Mouse (Mus musculus) embryonic facial prominence, embryonic 15.5 days (tissue): ENCODE results near the gene Dot1l. TPM values are rescaled to one million over a fixed set of nuclear protein-coding genes. Genes with fewer than 3 reads are reported as not detected.

ENCODE experiments used
- ATAC-seq: fragments of 200-750 bp; cut with Nextera tagmentation; 2 replicates; pipeline ENCODE4 v1.8.0; 2017; ENCODE audit warnings: low read depth, moderate TSS enrichment; ENCODE audit not compliant: insufficient number of reproducible peaks, low FRiP score, low TSS enrichment
- H3K27ac ChIP-seq: fragments of 300-500 bp; sonication (generic); replicated peaks from 2 replicates; pipeline ENCODE4 v1.5.1; 2015; ENCODE audit warnings: mild to moderate bottlenecking, inconsistent platforms
- H3K27me3 ChIP-seq: fragments of 300-500 bp; sonication (generic); 2 replicates; pipeline ENCODE4 v1.6.1; 2015; ENCODE audit warnings: inconsistent platforms
- H3K36me3 ChIP-seq: fragments of 300-500 bp; sonication (generic); 2 replicates; pipeline ENCODE4 v1.6.1; 2015; ENCODE audit warnings: mild to moderate bottlenecking, inconsistent platforms
- H3K4me1 ChIP-seq: fragments of 300-500 bp; sonication (generic); 2 replicates; pipeline ENCODE4 v1.6.1; 2015; ENCODE audit warnings: inconsistent platforms
- H3K4me2 ChIP-seq: fragments of 300-500 bp; sonication (generic); replicated peaks from 2 replicates; pipeline ENCODE4 v1.6.1; 2015; ENCODE audit warnings: mild to moderate bottlenecking, inconsistent platforms
- H3K4me3 ChIP-seq: fragments of 300-500 bp; sonication (generic); replicated peaks from 2 replicates; pipeline ENCODE4 v1.5.1; 2015; ENCODE audit warnings: mild to moderate bottlenecking, inconsistent platforms
- H3K9ac ChIP-seq: fragments of 300-500 bp; sonication (generic); 2 replicates; pipeline ENCODE4 v1.6.1; 2015; ENCODE audit warnings: inconsistent platforms
- H3K9me3 ChIP-seq: fragments of 300-500 bp; sonication (generic); replicated peaks from 2 replicates; pipeline ENCODE4 v1.6.1; 2016; ENCODE audit warnings: inconsistent platforms
- WGBS: fragments of 180-500 bp; shearing (Covaris S2); methylation state at CpG from one replicate; pipeline ENCODE4 v1.1.7; 2015; 5-methylcytosine and 5-hydroxymethylcytosine counted together
- polyA plus RNA-seq: library from polyadenylated mRNA; unstranded; fragments of >200 nt; fragmentation: Nextera tagmentation; extraction: Ambion mirVana; gene quantifications from 2 replicates; pipeline ENCODE4 v1.2.1, GENCODE M21; 2015

Gene Dot1l
- polyA plus RNA-seq, 1 experiment from 2014 or later, result 21.7 TPM

DNA sequence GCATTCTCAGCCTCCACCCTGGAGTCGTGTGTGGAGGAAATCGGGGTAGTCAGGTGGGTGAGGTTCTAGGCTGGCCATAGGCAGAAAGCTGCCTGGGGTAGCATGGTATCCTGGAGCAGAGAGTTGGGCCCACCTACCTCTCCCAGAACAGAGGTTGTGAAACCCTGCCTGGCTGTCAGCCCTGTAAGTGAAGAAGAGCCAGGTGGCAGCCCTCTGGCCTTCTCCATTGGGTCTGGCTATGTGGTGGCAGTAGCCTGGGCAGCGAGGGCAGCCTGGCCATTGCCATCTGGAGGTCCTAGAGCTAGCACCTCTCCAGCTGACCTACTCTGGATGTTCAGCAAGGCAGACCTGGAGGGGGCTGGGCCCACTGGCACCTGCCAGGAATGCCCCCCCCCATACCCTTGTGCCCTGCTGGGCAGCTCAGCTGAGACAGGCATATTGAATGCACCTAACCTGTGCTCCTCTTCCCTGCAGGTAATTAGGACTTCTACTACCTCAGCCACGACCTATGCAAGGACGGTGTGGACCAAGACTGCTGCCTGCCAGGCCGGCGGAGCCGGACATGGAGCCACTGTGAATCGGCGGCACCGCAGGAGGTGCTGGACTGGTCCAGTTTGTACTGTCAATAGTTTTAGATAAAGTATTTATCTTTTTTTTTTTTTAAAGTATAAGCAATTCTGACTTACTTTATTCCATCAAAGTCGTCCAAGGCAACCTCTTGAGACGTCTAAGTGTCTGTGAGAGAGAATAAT lies 38.2 kb downstream of the Dot1l start:
- Histone ChIP-seq H3K9ac (no peak overlapping the region), H3K4me2 (no peak overlapping the region), H3K27me3 (no peaks in the 10 kb centered on the region), H3K4me3 (no peak overlapping the region), H3K27ac (no peak overlapping the region), H3K36me3 (peaks cover 82% of the 10 kb centered on the region), H3K4me1 (peaks cover 17% of the 10 kb centered on the region), H3K9me3 (no peaks in the 10 kb centered on the region)
- 86% methylated on average over 13 of the region's 13 CpGs for WGBS
- ATAC-seq, result no peak

DNA sequence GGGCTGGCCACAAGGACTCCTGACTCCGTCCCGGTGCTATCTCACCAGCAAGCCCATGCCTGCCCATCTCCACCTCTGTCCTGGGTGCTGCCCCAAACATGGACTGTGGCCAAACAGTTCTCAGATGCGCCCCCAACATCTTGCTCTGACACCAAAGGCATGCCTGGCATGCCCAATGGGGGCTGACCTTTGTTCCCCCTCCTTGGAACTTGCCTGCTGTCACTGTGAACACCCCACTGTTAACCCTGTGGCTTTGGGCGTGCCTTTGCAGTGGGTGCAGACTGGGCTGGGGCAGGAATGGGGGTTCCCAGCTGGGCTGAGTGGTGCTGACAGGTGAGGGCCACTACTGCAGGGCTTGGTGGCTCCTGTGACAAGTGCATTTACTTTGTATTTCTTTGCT lies 38.8 kb downstream of the Dot1l start:
- H3K4me2 ChIP-seq, result no peak overlapping the region
- ATAC-seq, result no peak
- 88% methylated on average over 4 of the region's 4 CpGs for WGBS
- H3K27me3 ChIP-seq, result no peaks in the 10 kb centered on the region
- H3K4me3 ChIP-seq, result no peak overlapping the region
- H3K36me3 ChIP-seq, result peaks cover 76% of the 10 kb centered on the region
- H3K4me1 ChIP-seq, result peaks cover 17% of the 10 kb centered on the region
- H3K9me3 ChIP-seq, result no peaks in the 10 kb centered on the region
- no peak overlapping the region for H3K27ac ChIP-seq
- no peak overlapping the region for H3K9ac ChIP-seq

DNA sequence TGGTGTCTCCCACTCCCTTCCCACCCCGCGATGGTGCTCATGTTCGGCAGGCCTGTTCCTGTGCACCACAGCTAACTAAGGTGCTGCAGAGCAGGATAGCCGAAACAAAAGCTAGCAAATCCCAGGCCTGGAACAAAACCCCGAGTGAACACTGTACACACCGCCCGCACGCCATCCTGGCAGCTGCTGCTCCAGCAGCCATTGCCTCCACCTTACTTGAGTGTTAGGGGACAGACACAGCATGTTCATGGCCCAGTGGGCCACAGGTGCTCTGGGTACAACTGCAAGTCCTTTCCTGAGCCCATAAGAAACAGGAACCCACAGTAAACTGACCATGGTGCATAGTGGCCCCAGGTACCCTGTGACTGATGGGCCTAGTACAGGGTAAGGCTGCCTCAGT lies 39.7 kb downstream of the Dot1l start:
- peaks cover 22% of the 10 kb centered on the region for H3K4me1 ChIP-seq
- H3K9me3 ChIP-seq, result no peaks in the 10 kb centered on the region
- WGBS, result 91% methylated on average over 8 of the region's 8 CpGs
- no peak for ATAC-seq
- H3K27ac ChIP-seq, result no peak overlapping the region
- no peaks in the 10 kb centered on the region for H3K27me3 ChIP-seq
- H3K36me3 ChIP-seq, result peaks cover 67% of the 10 kb centered on the region
- no peak overlapping the region for H3K4me3 ChIP-seq
- H3K9ac ChIP-seq, result no peak overlapping the region
- no peak overlapping the region for H3K4me2 ChIP-seq

DNA sequence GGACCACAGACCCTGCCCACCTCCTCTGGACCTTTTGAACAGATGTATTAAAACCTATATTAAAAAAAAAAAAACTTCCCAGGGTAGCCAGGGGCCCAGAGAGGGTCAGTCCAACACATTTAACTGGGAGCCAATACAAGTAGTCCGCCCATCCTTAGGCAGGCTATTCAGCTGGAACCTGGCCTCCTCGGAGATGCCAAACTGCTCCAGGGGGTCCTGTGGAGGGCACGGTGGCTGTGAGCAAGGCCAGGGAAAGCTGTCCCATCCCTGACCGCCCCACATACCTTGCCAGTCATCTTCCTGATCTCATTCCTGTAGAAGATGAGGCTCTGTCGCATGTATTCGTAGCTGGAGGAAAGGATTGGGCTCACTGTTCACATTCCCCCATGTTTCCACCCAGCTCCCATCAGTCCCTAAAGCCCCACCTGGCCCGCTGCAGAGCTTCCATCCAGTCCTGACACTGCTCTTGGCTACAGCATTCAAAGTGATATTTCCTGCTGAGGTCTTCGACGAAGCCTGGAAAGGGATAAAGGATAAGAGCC lies 41.4 kb downstream of the Dot1l start:
- Histone ChIP-seq H3K27me3 (no peaks in the 10 kb centered on the region), H3K4me3 (peak overlapping the region; percentile 94), H3K36me3 (peaks cover 56% of the 10 kb centered on the region), H3K9me3 (no peaks in the 10 kb centered on the region), H3K9ac (peak overlapping the region; percentile 86; the same call in 1 of the 2 replicates), H3K4me2 (peak overlapping the region; percentile 69), H3K27ac (no peak overlapping the region), H3K4me1 (peaks cover 33% of the 10 kb centered on the region)
- no peak for ATAC-seq
- 79% methylated on average over 9 of the region's 9 CpGs for WGBS

DNA sequence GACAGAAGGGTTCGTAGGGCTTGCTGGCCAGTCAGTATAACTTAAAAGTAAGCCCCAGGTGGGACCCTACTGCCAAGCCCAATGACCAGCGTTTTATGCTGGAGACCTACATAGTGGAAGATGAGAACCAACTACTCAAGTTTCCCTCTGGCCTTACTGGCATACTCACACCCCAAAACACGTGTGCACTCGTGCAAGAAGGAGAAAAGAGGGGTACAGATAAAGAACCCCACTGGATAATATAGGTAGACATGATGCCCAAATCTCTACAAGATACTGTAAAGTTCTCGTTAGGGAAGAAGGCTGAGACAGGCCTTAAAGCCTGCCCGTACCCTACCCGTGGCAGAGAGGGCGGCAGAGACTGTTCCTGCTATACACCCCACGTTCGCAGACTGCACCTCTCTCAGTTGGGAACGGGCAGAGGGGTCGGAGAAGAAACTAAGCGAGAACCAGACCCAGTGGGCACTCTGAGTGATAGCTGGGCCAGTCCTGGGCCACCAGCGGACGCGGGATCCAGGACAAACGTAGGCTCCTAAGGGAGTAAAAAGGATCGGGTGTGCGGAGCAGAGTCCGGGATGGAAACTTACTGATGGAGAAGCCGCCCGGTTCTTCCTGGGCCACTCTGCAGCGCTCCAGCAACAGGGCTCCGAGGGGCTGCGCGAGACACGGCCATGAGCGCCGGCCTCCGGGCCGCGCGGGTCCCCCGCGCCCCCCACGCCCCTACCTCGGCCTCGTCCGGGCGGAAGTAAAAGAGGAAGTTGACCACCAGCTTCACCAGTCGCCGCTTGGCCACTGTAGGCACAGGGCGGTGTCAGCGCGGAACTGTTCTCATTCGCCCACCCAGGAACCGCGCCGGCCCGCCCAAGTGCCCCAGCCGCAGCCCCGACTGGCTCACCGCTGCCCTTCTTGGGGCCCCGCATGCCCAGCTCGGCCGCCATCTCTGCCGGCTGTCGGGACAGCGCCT lies 42.5 kb downstream of the Dot1l start:
- ATAC-seq, result peak; percentile 46; the same call in 1 of the 2 replicates
- H3K9me3 ChIP-seq, result no peaks in the 10 kb centered on the region
- peak overlapping the region; percentile 86 for H3K9ac ChIP-seq
- H3K4me1 ChIP-seq, result peaks cover 33% of the 10 kb centered on the region
- WGBS, result 2% methylated on average over 59 of the region's 59 CpGs
- H3K4me3 ChIP-seq, result peak overlapping the region; percentile 94
- H3K27ac ChIP-seq, result peak overlapping the region; percentile 99
- peak overlapping the region; percentile 69 for H3K4me2 ChIP-seq
- H3K27me3 ChIP-seq, result no peaks in the 10 kb centered on the region
- H3K36me3 ChIP-seq, result peaks cover 56% of the 10 kb centered on the region

DNA sequence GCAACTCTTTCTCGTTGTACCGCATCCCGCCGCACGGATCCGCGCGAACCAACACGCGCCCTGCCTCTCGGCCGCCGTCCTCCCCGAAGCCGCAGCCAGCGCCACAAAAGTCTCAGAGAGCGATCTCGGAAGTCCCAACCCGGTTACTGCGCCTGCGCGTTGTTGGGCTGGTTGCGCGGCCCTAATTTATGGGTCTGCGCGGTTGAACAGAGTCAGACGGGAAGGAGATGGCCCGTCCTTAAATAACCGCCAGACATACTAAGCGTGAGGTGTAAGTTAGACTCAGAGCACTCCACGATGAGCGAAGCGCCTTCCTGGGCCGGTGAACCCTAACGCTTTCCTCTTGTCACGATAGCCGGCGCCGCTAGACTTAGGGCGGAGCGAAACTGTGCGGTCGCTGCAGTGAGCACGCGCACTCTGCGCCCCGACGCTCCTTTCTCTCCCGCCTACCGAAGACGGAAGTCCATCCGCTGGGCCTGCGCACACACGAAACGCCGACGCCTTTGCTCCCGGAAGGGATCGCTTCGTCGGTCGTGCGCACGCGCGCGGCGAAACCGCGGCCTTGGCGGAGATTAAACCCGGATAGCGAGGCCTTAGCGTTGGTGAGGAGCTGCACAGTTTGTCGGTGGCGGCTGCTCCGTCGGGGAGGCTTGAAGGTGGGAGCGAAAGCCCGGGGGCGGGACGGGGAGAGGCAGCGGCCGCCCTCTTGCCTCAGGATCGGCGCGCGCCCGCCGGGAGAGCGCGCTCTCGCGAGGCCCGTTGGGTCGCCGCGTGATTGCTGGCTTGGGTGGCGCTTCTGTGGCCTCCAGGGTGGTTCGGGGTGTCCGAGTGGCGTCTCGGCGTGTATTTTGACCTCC lies 43.4 kb downstream of the Dot1l start, which contains the start of the genes Sf3a2 and Plekhj1:
TSS of gene Sf3a2 (plus strand) at position 49 of the 857 bp plus-strand sequence.
TSS of gene Plekhj1 (minus strand) at position 477 of the 857 bp plus-strand sequence.
- peak within 1 kb of the TSS; percentile 99 for H3K27ac ChIP-seq
- H3K36me3 ChIP-seq, result peaks cover 56% of the 10 kb centered on the region
- H3K4me1 ChIP-seq, result peaks cover 33% of the 10 kb centered on the region
- peak; percentile 92 for ATAC-seq
- no peaks in the 10 kb centered on the region for H3K27me3 ChIP-seq
- under 1% methylated on average over 102 of the region's 104 CpGs for WGBS
- H3K4me2 ChIP-seq, result peak within 1 kb of the TSS; percentile 69
- H3K9me3 ChIP-seq, result no peaks in the 10 kb centered on the region
- H3K9ac ChIP-seq, result peak within 1 kb of the TSS; percentile 92
- H3K4me3 ChIP-seq, result peak within 1 kb of the TSS; percentile 94

DNA sequence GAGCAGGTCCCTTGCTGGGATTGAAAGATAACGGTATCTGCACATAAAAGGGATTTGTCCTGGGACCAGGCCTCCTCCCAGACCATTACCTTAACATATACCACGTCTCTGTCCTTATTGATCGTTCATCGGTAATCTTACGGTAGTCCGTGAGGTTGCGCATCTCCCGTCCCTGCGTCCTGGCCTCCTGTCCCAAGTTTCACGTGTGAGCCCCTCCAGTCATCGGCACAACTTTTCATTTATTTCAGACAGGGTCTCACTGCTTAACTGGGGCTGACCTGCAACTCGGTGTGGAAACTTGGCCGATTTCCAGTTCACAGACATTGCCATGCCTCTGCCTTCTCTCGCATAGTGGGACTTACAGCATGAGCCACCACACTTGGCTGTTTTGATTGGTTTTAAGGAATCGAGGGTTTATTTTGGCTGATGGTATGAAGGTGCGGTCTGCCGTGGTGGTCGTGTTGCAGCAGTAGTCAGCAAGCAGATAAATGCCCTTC lies 44.1 kb downstream of the Dot1l start:
- Histone ChIP-seq H3K4me2 (peak overlapping the region; percentile 69), H3K4me3 (peak overlapping the region; percentile 94), H3K36me3 (peaks cover 56% of the 10 kb centered on the region), H3K9ac (peak overlapping the region; percentile 92), H3K27ac (peak overlapping the region; percentile 99), H3K9me3 (no peaks in the 10 kb centered on the region), H3K4me1 (peaks cover 33% of the 10 kb centered on the region), H3K27me3 (no peaks in the 10 kb centered on the region)
- ATAC-seq, result no peak
- WGBS, result 2% methylated on average over 18 of the region's 18 CpGs

DNA sequence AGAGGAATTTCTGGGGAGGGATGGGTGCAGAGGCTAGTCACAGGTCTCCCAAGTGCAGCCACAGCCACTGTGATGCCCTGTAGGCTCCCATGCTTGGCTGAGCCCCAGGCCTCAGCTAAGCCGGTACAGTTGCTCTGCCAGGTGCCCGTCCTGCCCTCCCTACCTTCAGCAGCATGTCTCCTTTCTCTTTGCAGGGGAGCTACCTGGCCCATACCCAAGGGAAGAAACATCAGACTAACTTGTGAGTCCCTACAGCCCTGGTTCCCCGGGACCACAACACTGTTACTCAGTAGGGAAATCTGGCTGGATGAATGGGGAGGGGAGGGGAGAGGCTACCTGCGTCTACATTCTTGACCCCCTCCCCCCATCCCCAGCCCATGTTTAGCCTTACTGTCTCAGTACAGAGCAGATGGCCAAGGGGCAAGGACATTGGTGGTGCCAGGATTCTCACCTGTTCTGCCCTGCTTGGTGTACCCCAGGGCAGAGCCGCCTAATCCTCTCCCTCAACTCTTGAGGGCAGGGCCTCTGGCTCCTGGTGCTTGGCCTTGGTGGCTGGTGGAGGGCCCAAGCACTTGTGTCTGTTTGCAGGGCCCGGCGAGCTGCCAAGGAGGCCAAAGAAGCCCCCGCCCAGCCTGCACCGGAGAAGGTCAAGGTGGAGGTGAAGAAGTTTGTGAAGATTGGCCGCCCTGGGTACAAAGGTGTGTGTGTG lies 47.4 kb downstream of the Dot1l start:
- Histone ChIP-seq H3K4me2 (no peak overlapping the region), H3K27me3 (no peaks in the 10 kb centered on the region), H3K36me3 (peaks cover 45% of the 10 kb centered on the region), H3K4me1 (peaks cover 32% of the 10 kb centered on the region), H3K9ac (no peak overlapping the region), H3K27ac (no peak overlapping the region), H3K9me3 (no peaks in the 10 kb centered on the region), H3K4me3 (no peak overlapping the region)
- no peak for ATAC-seq
- WGBS, result 87% methylated on average over 10 of the region's 10 CpGs

DNA sequence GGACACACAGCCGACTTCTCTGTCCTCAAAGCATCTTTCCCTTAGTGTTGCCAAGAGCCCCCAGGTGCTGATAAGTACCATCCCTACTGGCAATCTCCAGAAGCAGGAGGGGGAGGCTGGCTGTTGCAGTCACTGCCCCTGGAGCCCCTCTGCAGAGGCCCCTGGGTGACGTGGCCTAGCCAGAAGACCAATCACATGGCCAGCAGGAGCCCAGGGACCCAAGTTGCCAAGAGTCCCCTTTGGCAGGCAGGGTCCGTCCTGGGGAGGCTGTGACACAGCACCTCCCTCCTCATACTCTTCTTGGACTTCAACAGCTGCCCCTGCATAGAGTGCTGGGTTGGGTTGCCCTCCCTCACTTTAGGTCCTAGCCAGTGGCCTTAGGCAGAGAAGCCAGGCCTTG lies 48.0 kb downstream of the Dot1l start:
- WGBS, result 86% methylated on average over 3 of the region's 3 CpGs
- H3K9ac ChIP-seq, result no peak overlapping the region
- H3K27ac ChIP-seq, result no peak overlapping the region
- H3K36me3 ChIP-seq, result peaks cover 45% of the 10 kb centered on the region
- H3K4me2 ChIP-seq, result no peak overlapping the region
- no peak overlapping the region for H3K4me3 ChIP-seq
- ATAC-seq, result no peak
- no peaks in the 10 kb centered on the region for H3K9me3 ChIP-seq
- peaks cover under 1% of the 10 kb centered on the region; the same call in 1 of the 2 replicates for H3K27me3 ChIP-seq
- H3K4me1 ChIP-seq, result peaks cover 38% of the 10 kb centered on the region

DNA sequence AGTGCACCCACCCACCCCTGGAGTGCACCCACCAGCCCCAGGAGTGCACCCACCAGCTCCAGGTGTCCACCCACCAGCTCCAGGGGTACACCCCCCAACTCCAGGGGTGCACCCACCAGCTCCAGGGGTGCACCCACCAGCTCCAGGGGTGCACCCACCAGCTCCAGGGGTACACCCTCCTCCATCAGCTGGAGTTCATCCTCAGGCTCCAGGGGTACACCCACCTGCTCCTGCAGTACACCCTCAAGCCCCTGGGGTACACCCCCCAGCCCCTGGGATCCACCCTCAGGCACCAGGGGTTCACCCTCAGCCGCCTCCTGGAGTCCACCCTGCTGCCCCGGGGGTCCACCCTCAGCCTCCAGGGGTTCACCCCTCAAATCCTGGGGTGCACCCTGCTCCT lies 49.3 kb downstream of the Dot1l start:
- H3K4me3 ChIP-seq, result no peak overlapping the region
- H3K9me3 ChIP-seq, result no peaks in the 10 kb centered on the region
- 100% methylated on average over 2 of the region's 2 CpGs for WGBS
- H3K27ac ChIP-seq, result no peak overlapping the region
- H3K9ac ChIP-seq, result no peak overlapping the region
- peaks cover 14% of the 10 kb centered on the region for H3K27me3 ChIP-seq
- peaks cover 51% of the 10 kb centered on the region for H3K4me1 ChIP-seq
- H3K36me3 ChIP-seq, result peaks cover 45% of the 10 kb centered on the region
- no peak for ATAC-seq
- H3K4me2 ChIP-seq, result no peak overlapping the region
